Mouse (Mus musculus) kidney, embryonic 15.5 days (tissue): ENCODE measurements at regions not wholly inside any gene's neighbourhood (a gene's known extent, or its start where the extent isn't known, plus 50 kb on each side); places are given as distances from the start of the nearest gene placed in this dataset.

Source experiments
- ATAC-seq: fragments of 200-750 bp; cut with Nextera tagmentation; replicated peaks from 2 replicates; pipeline ENCODE4 v1.8.0; 2017; ENCODE audit warnings: moderate TSS enrichment; ENCODE audit not compliant: low FRiP score
- H3K27ac ChIP-seq: fragments of 300-500 bp; sonication (generic); 2 replicates; pipeline ENCODE4 v1.5.1; 2015; ENCODE audit warnings: mild to moderate bottlenecking, inconsistent platforms
- H3K27me3 ChIP-seq: fragments of 300-500 bp; sonication (generic); 2 replicates; pipeline ENCODE4 v1.6.1; 2015; ENCODE audit warnings: inconsistent platforms
- H3K36me3 ChIP-seq: fragments of 300-500 bp; sonication (generic); 2 replicates; pipeline ENCODE4 v1.6.1; 2015; ENCODE audit warnings: inconsistent platforms
- H3K4me1 ChIP-seq: fragments of 300-500 bp; sonication (generic); 2 replicates; pipeline ENCODE4 v1.6.1; 2015; ENCODE audit warnings: inconsistent platforms
- H3K4me2 ChIP-seq: fragments of 300-500 bp; sonication (generic); 2 replicates; pipeline ENCODE4 v1.6.1; 2015; ENCODE audit warnings: moderate library complexity, mild to moderate bottlenecking, inconsistent platforms
- H3K4me3 ChIP-seq: fragments of 300-500 bp; sonication (generic); replicated peaks from 2 replicates; pipeline ENCODE4 v1.5.1; 2015; ENCODE audit warnings: mild to moderate bottlenecking, inconsistent platforms
- H3K9ac ChIP-seq: fragments of 300-500 bp; sonication (generic); 2 replicates; pipeline ENCODE4 v1.6.1; 2015; ENCODE audit warnings: mild to moderate bottlenecking, inconsistent platforms
- H3K9me3 ChIP-seq: fragments of 300-500 bp; sonication (generic); replicated peaks from 2 replicates; pipeline ENCODE4 v1.6.1; 2016; ENCODE audit warnings: inconsistent platforms
- whole genome bisulfite sequencing: fragments of 180-500 bp; shearing (Covaris S2); methylation state at CpG from one replicate; pipeline ENCODE4 v1.1.7; 2015; ENCODE audit warnings: mixed read lengths; 5-methylcytosine and 5-hydroxymethylcytosine counted together

GRCm38 (mm10) chr13:34497667-34498066, 152.7 kb upstream of the Slc22a23 start:
- Histone ChIP-seq H3K27ac (no peak overlapping the region), H3K27me3 (no peaks in the 10 kb centered on the region), H3K9me3 (no peaks in the 10 kb centered on the region), H3K36me3 (no peaks in the 10 kb centered on the region), H3K4me1 (no peaks in the 10 kb centered on the region), H3K4me2 (no peak overlapping the region), H3K4me3 (no peak overlapping the region), H3K9ac (no peak overlapping the region)
- ATAC-seq, result no peak
- 83% methylated on average over 3 of the region's 3 CpGs for WGBS

- Histone ChIP-seq H3K9ac (no peak overlapping the region), H3K36me3 (no peaks in the 10 kb centered on the region), H3K27me3 (no peaks in the 10 kb centered on the region), H3K4me1 (no peaks in the 10 kb centered on the region), H3K9me3 (no peaks in the 10 kb centered on the region), H3K27ac (no peak overlapping the region), H3K4me3 (no peak overlapping the region), H3K4me2 (no peak overlapping the region)
- ATAC-seq, result no peak
- WGBS, result 92% methylated on average over 1 of the region's 1 CpGs
These were observed 139.8 kb upstream of the Slc22a23 start for GRCm38 (mm10) chr13:34484831-34485230.

GRCm38 (mm10) chr13:34481461-34481860, 136.5 kb upstream of the Slc22a23 start:
- WGBS, result 88% methylated on average over 10 of the region's 10 CpGs
- no peak overlapping the region for H3K4me3 ChIP-seq
- H3K9me3 ChIP-seq, result no peaks in the 10 kb centered on the region

GRCm38 (mm10) chr13:34470410-34470809, 125.4 kb upstream of the Slc22a23 start:
- no peaks in the 10 kb centered on the region for H3K4me1 ChIP-seq
- no peak for ATAC-seq
- H3K27ac ChIP-seq, result no peak overlapping the region
- no peaks in the 10 kb centered on the region for H3K27me3 ChIP-seq
- no peaks in the 10 kb centered on the region for H3K36me3 ChIP-seq
- H3K9me3 ChIP-seq, result no peaks in the 10 kb centered on the region
- H3K4me2 ChIP-seq, result no peak overlapping the region
- no peak overlapping the region for H3K4me3 ChIP-seq
- no peak overlapping the region for H3K9ac ChIP-seq
- 70% methylated on average over 1 of the region's 1 CpGs for WGBS

More at GRCm38 (mm10) chr13:34481461-34481860, 136.5 kb upstream of the Slc22a23 start:
- Histone ChIP-seq H3K27ac (no peak overlapping the region), H3K4me2 (no peak overlapping the region), H3K4me1 (no peaks in the 10 kb centered on the region), H3K27me3 (no peaks in the 10 kb centered on the region), H3K9ac (no peak overlapping the region), H3K36me3 (no peaks in the 10 kb centered on the region)
- no peak for ATAC-seq

GRCm38 (mm10) chr13:34469568-34469967, 124.6 kb upstream of the Slc22a23 start:
- WGBS, result 83% methylated on average over 5 of the region's 5 CpGs

GRCm38 (mm10) chr13:34468132-34468748, 123.3 kb upstream of the Slc22a23 start:
- no peak overlapping the region for H3K4me2 ChIP-seq
- no peaks in the 10 kb centered on the region for H3K27me3 ChIP-seq
- no peak overlapping the region for H3K9ac ChIP-seq
- H3K4me1 ChIP-seq, result peaks cover 1% of the 10 kb centered on the region; the same call in 1 of the 2 replicates
- H3K36me3 ChIP-seq, result no peaks in the 10 kb centered on the region
- WGBS, result 59% methylated on average over 3 of the region's 3 CpGs
- no peak overlapping the region for H3K4me3 ChIP-seq
- no peak for ATAC-seq
- H3K9me3 ChIP-seq, result no peaks in the 10 kb centered on the region
- no peak overlapping the region for H3K27ac ChIP-seq

More at GRCm38 (mm10) chr13:34469568-34469967, 124.6 kb upstream of the Slc22a23 start:
- Histone ChIP-seq H3K27ac (no peak overlapping the region), H3K9ac (no peak overlapping the region), H3K27me3 (no peaks in the 10 kb centered on the region), H3K4me2 (no peak overlapping the region), H3K4me1 (no peaks in the 10 kb centered on the region), H3K36me3 (no peaks in the 10 kb centered on the region), H3K4me3 (no peak overlapping the region), H3K9me3 (no peaks in the 10 kb centered on the region)
- ATAC-seq, result no peak

GRCm38 (mm10) chr13:34465862-34466430, 121.0 kb upstream of the Slc22a23 start:
- Histone ChIP-seq H3K27me3 (no peaks in the 10 kb centered on the region), H3K4me2 (no peak overlapping the region), H3K27ac (no peak overlapping the region), H3K4me3 (no peak overlapping the region), H3K9me3 (no peaks in the 10 kb centered on the region), H3K36me3 (no peaks in the 10 kb centered on the region), H3K9ac (no peak overlapping the region), H3K4me1 (peaks cover 10% of the 10 kb centered on the region; the same call in 1 of the 2 replicates)
- 0 out of 2 replicates have a peak, but pooled peaks have one; percentile 33 for ATAC-seq

- no peak overlapping the region for H3K27ac ChIP-seq
- no peak for ATAC-seq
- no peak overlapping the region for H3K4me2 ChIP-seq
- no peaks in the 10 kb centered on the region for H3K9me3 ChIP-seq
- no peak overlapping the region for H3K9ac ChIP-seq
- no peaks in the 10 kb centered on the region for H3K36me3 ChIP-seq
- peaks cover 10% of the 10 kb centered on the region; the same call in 1 of the 2 replicates for H3K4me1 ChIP-seq
- H3K4me3 ChIP-seq, result no peak overlapping the region
- WGBS, result 59% methylated on average over 5 of the region's 5 CpGs
- no peaks in the 10 kb centered on the region for H3K27me3 ChIP-seq
These were observed 120.5 kb upstream of the Slc22a23 start for GRCm38 (mm10) chr13:34465456-34465855.

- Histone ChIP-seq H3K9ac (no peak overlapping the region), H3K36me3 (no peaks in the 10 kb centered on the region), H3K27me3 (no peaks in the 10 kb centered on the region), H3K4me2 (no peak overlapping the region), H3K9me3 (no peaks in the 10 kb centered on the region), H3K27ac (no peak overlapping the region), H3K4me1 (peaks cover 10% of the 10 kb centered on the region; the same call in 1 of the 2 replicates), H3K4me3 (no peak overlapping the region)
- ATAC-seq, result no peak
- WGBS, result 83% methylated on average over 4 of the region's 4 CpGs
These were observed 119.2 kb upstream of the Slc22a23 start for GRCm38 (mm10) chr13:34464221-34464620.

- no peak overlapping the region for H3K9ac ChIP-seq
- no peaks in the 10 kb centered on the region for H3K9me3 ChIP-seq
- peak; percentile 76 for ATAC-seq
- H3K36me3 ChIP-seq, result no peaks in the 10 kb centered on the region
- 58% methylated on average over 2 of the region's 2 CpGs for WGBS
- peaks cover 10% of the 10 kb centered on the region; the same call in 1 of the 2 replicates for H3K4me1 ChIP-seq
- H3K4me3 ChIP-seq, result no peak overlapping the region
- no peaks in the 10 kb centered on the region for H3K27me3 ChIP-seq
- H3K27ac ChIP-seq, result no peak overlapping the region
- H3K4me2 ChIP-seq, result no peak overlapping the region
These were observed 118.0 kb upstream of the Slc22a23 start for GRCm38 (mm10) chr13:34462808-34463511.

GRCm38 (mm10) chr13:34462206-34462807, 117.3 kb upstream of the Slc22a23 start:
- Histone ChIP-seq H3K9me3 (no peaks in the 10 kb centered on the region), H3K4me3 (no peak overlapping the region), H3K9ac (no peak overlapping the region), H3K27me3 (no peaks in the 10 kb centered on the region), H3K27ac (no peak overlapping the region), H3K4me1 (peaks cover 10% of the 10 kb centered on the region; the same call in 1 of the 2 replicates), H3K4me2 (no peak overlapping the region), H3K36me3 (no peaks in the 10 kb centered on the region)
- WGBS, result 80% methylated on average over 6 of the region's 6 CpGs
- 0 out of 2 replicates have a peak, but pooled peaks have one; percentile 9 for ATAC-seq

- H3K9ac ChIP-seq, result no peak overlapping the region
- peaks cover 10% of the 10 kb centered on the region; the same call in 1 of the 2 replicates for H3K4me1 ChIP-seq
- H3K9me3 ChIP-seq, result no peaks in the 10 kb centered on the region
- H3K27me3 ChIP-seq, result no peaks in the 10 kb centered on the region
- no peak for ATAC-seq
- H3K4me3 ChIP-seq, result no peak overlapping the region
- no peak overlapping the region for H3K4me2 ChIP-seq
- WGBS, result 65% methylated on average over 4 of the region's 4 CpGs
- no peaks in the 10 kb centered on the region for H3K36me3 ChIP-seq
- no peak overlapping the region for H3K27ac ChIP-seq
These were observed 116.0 kb upstream of the Slc22a23 start for GRCm38 (mm10) chr13:34460969-34461368.
